Mouse (Mus musculus) testis, adult 2 months (tissue): ENCODE results near the gene Cenpv.

ENCODE experiments used
- CTCF ChIP-seq: fragments of 200-500 bp; IDR thresholded peaks from 2 replicates; pipeline ENCODE4 v1.5.1; 2012; ENCODE audit warnings: low read depth, mild to moderate bottlenecking, inconsistent platforms, low read length, moderate library complexity; ENCODE audit not compliant: control insufficient read depth, insufficient read depth, insufficient replicate concordance
- POLR2A ChIP-seq: fragments of 200-500 bp; IDR thresholded peaks from 2 replicates; pipeline ENCODE4 v1.6.1; 2012; ENCODE audit warnings: low read depth, mild to moderate bottlenecking, inconsistent platforms, low read length, moderate library complexity; ENCODE audit not compliant: control insufficient read depth

DNA sequence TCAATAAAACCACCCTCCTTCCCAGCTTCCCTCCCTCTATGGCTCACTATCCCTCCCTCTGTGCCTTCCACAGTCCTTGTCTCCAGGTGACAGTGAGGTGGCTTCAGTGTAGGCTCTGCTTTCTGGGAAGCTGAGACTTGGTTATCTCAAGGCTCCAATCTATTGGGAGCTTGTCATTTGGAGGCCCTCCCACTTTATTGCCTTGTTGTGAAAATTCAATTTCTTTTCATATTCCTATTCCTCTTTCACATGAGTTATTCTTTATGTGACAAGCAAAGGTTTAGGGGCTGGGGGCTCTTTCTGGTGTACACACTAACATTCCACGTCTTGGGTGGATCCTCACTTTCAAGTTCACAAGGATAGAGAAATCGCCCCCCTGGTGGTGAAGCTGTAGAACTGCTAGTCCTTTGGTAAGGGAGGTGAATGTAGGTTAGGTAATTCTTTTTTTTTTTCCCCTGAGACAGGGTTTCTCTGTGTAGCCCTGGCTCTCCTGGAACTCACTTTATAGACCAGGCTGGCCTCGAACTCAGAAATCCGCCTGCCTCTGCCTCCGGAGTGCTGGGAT lies 42.8 kb downstream of the Cenpv start:
- TF ChIP-seq CTCF (no peak; the same call in 1 of the 2 replicates), POLR2A (no peak)
